Mouse (Mus musculus) ES-E14 (cell line): ENCODE results near the gene Agpat1. TPM values are rescaled to one million over a fixed set of nuclear protein-coding genes. Genes with fewer than 3 reads are reported as not detected.

Experiments
- DNase-seq: peaks from one replicate; pipeline ENCODE4 v3.0.0-alpha.2; 2013; ENCODE audit warnings: low read depth, low spot score
- H3K27ac ChIP-seq: 2 replicates; pipeline ENCODE4 v1.5.1; 2012; ENCODE audit warnings: low read depth, mild to moderate bottlenecking, low read length, moderate library complexity, mixed read lengths; ENCODE audit not compliant: poor library complexity, insufficient read depth, severe bottlenecking
- H3K36me3 ChIP-seq: 2 replicates; pipeline ENCODE4 v1.6.1; 2012; ENCODE audit warnings: mild to moderate bottlenecking, low read length, moderate library complexity, mixed read lengths; ENCODE audit not compliant: control insufficient read depth, poor library complexity, insufficient read depth, severe bottlenecking
- H3K4me1 ChIP-seq, 2 experiments: fragments of 150-350 bp in 1 of 2; sonication (generic) in 1 of 2; 2 replicates each; pipeline ENCODE4 v1.6.1; 2012; ENCODE audit warnings: low read length in 2 of 2, mild to moderate bottlenecking in 1 of 2, mixed read lengths in 1 of 2; ENCODE audit not compliant: control insufficient read depth in 2 of 2, insufficient read depth in 2 of 2, poor library complexity in 1 of 2
- H3K4me3 ChIP-seq, 2 experiments: fragments of 150-350 bp in 1 of 2; sonication (generic) in 1 of 2; 2 replicates each; pipeline ENCODE4 v1.5.1; 2012; ENCODE audit warnings: low read length in 2 of 2, low read depth in 1 of 2, mild to moderate bottlenecking in 1 of 2, mixed read lengths in 1 of 2; ENCODE audit not compliant: insufficient read depth in 1 of 2, poor library complexity in 1 of 2, severe bottlenecking in 1 of 2
- H3K9ac ChIP-seq: 2 replicates; pipeline ENCODE4 v1.6.1; 2012; ENCODE audit warnings: low read depth, mild to moderate bottlenecking, low read length, mixed read lengths; ENCODE audit not compliant: poor library complexity, insufficient read depth, severe bottlenecking
- H3K9me3 ChIP-seq: fragments of 150-350 bp; sonication (generic); 2 replicates; pipeline ENCODE4 v1.6.1; 2012; ENCODE audit warnings: low read depth, mild to moderate bottlenecking, low read length; ENCODE audit not compliant: control insufficient read depth, insufficient read depth
- CHD2 ChIP-seq: IDR thresholded peaks from 2 replicates; pipeline ENCODE4 v1.6.1; 2014; ENCODE audit warnings: mild to moderate bottlenecking, low read depth, low read length, inconsistent platforms
- HCFC1 ChIP-seq: IDR thresholded peaks from 2 replicates; pipeline ENCODE4 v1.6.1; 2012; ENCODE audit warnings: low read length, inconsistent platforms, borderline replicate concordance; ENCODE audit not compliant: insufficient read depth
- MAFK ChIP-seq: IDR thresholded peaks from 2 replicates; pipeline ENCODE4 v1.6.1; 2014; ENCODE audit warnings: mild to moderate bottlenecking, low read depth, low read length, inconsistent platforms; ENCODE audit not compliant: insufficient read depth
- ZC3H11A ChIP-seq: IDR thresholded peaks from 2 replicates; pipeline ENCODE4 v1.6.1; 2012; ENCODE audit warnings: low read depth, mild to moderate bottlenecking, inconsistent platforms, low read length, borderline replicate concordance
- ZNF384 ChIP-seq: IDR thresholded peaks from 2 replicates; pipeline ENCODE4 v1.6.1; 2012; ENCODE audit warnings: low read depth, low read length, inconsistent platforms
- in situ Hi-C, 2 experiments: fragments of 600-800 bp; cut with MboI; formaldehyde crosslinking; loops; one replicate each; pipeline ENCODE4 v1.15.1; 2025; ENCODE audit warnings: low sequenced_read_pairs in 2 of 2, inconsistent platforms in 1 of 2; ENCODE audit not compliant: unreplicated experiment in 2 of 2
- total RNA-seq: library from RNA; depleted of rRNA; stranded (reverse); fragments of 300-350 nt; gene quantifications from 2 replicates; pipeline ENCODE4 v1.2.3, GENCODE M21; 2012

Agpat1 gene
- total RNA-seq, 1 experiment: 62.7 TPM

DNA sequence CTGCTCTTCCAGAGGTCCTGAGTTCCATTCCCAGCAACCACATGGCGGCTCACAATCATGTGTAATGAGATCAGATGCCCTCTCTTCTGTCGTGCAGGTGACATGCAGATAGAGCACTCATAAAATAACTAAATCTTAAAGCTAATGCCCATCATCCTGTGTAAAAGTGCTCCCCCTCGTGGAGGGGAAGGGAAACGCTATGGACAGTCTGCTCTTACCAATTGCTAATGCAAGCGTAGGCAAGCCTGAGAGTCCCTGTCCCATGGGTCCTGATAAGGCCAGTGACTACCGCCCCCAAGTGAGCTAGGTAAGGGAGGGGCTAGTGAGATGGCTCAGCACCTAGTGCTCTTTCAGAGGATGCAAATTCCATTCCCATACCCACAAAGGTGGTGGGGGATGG is 14.9 kb downstream of the Agpat1 start:
- peak; percentile 73 for DNase-seq
- no peak for TF ChIP-seq CHD2
- no peak for TF ChIP-seq ZNF384
- Histone ChIP-seq H3K9ac (no peak overlapping the region), H3K4me3 (no peak overlapping the region), H3K9me3 (no peaks in the 10 kb centered on the region), H3K27ac (no peak overlapping the region), H3K36me3 (peaks cover 7% of the 10 kb centered on the region; the same call in 1 of the 2 replicates), H3K4me1 (peaks cover 0 to 4% of the 10 kb centered on the region in 2 experiments; a peak in 1 of 4 replicates)
- in situ Hi-C loops: no loop called here

DNA sequence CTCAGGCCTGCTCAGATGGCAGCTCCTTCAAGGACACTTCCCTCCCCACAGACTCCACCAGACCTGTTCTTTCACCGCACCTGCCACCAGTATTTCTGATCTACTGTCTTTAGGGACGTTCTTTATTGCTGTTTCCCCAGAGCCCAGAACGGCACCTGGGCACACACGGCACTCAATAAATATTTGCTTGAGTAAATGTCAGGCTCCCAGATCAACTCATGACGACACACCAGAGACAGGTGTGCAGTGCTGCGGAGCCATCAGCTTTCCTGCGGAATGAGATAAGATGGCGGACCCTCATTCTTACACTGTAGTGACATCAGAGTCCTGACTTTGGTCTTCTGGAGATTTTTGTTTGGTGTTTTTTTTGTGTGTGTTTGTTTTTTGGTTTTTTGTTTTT is 16.9 kb downstream of the Agpat1 start:
- no peak overlapping the region for H3K4me3 ChIP-seq
- H3K9me3 ChIP-seq: no peaks in the 10 kb centered on the region
- H3K27ac ChIP-seq: no peak overlapping the region
- in situ Hi-C loops: no loop called here
- no peak for TF ChIP-seq ZNF384
- TF ChIP-seq ZC3H11A: no peak
- TF ChIP-seq CHD2: no peak
- TF ChIP-seq HCFC1: no peak
- TF ChIP-seq MAFK: no peak
- H3K36me3 ChIP-seq: peaks cover 6% of the 10 kb centered on the region; the same call in 1 of the 2 replicates
- peaks cover 0 to 6% of the 10 kb centered on the region in 2 experiments; a peak in 1 of 4 replicates for H3K4me1 ChIP-seq
- no peak for DNase-seq
- H3K9ac ChIP-seq: no peak overlapping the region

DNA sequence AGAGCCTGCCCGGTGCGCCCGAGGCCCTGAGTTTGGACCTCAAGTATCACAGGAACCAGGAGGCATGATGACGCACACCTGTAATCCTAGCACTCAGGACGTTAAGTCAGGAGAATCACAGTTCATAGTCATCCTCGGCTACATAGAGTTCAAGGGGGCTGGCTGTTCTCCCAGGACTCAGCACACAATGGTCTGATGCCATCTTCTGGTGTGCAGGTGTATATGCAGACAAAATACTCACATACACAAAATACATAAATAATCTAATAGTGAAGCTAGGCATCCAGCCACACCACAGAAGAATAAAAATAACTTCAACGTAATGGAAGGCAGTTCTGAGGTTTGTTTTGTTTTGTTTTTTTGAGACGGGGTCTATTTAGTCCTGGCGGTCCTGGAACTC is 19.1 kb downstream of the Agpat1 start:
- Histone ChIP-seq H3K4me1 (peaks cover 0 to 9% of the 10 kb centered on the region in 2 experiments; a peak in 1 of 4 replicates), H3K27ac (no peak overlapping the region), H3K9me3 (no peaks in the 10 kb centered on the region), H3K4me3 (no peak overlapping the region), H3K36me3 (peaks cover 6% of the 10 kb centered on the region; the same call in 1 of the 2 replicates), H3K9ac (peak overlapping the region; percentile 21; the same call in 1 of the 2 replicates)
- DNase-seq: no peak
- in situ Hi-C loops: no loop called here
- no peak for TF ChIP-seq ZNF384

- DNase-seq: no peak
- H3K36me3 ChIP-seq: peaks cover 6% of the 10 kb centered on the region; the same call in 1 of the 2 replicates
- H3K27ac ChIP-seq: no peak overlapping the region
- H3K9me3 ChIP-seq: no peaks in the 10 kb centered on the region
- in situ Hi-C loops: no loop called here
- no peak overlapping the region for H3K9ac ChIP-seq
- TF ChIP-seq MAFK: no peak
- peaks cover 6 to 16% of the 10 kb centered on the region in 2 experiments; a peak in 3 of 4 replicates for H3K4me1 ChIP-seq
- no peak overlapping the region for H3K4me3 ChIP-seq
These were observed 20.9 kb downstream of the Agpat1 start for GRCm38 (mm10) chr17:34624981-34625380.

DNA sequence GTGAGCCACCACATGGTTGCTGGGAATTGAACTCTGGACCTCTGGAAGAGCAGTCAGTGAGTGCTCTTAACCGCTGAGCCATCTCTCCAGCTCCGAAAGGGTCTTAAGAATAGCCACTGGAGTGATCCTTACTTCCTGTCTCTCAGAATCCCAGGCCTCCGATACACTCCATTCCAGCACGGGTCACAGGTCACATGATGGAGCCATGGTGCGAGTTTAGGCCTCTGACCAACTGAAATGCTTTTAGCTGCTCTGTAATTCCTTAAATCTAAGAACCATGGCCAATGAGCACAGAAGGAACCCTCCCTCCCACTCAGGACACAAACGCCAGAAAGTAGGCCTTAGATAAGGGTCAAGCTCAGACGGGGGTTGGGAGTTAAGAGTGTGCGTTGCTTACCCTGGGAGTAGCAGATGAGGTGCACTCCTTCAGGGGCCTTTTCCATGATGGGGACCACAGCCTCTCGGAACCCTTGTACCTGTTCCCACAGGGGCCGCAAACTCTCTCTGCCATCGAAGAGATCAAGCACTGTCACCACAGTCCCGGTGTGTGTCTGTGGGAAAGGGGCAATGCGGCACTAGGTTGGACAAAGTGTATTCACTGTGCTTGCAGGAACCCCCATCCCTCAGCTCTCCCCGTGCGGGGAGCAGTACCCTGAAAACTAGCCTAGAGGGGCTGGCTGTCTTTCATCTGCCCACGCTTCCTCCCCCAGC is 22.2 kb downstream of the Agpat1 start:
- Histone ChIP-seq H3K9me3 (no peaks in the 10 kb centered on the region), H3K4me1 (peaks cover 6 to 26% of the 10 kb centered on the region in 2 experiments; a peak in 3 of 4 replicates), H3K27ac (no peak overlapping the region), H3K4me3 (peak overlapping the region; percentile 67 to 80), H3K36me3 (peaks cover 6% of the 10 kb centered on the region; the same call in 1 of the 2 replicates), H3K9ac (peak overlapping the region; percentile 69)
- in situ Hi-C loops: no loop called here
- DNase-seq: no peak
- TF ChIP-seq ZNF384: no peak
- TF ChIP-seq CHD2: no peak
- no peak for TF ChIP-seq MAFK
- no peak for TF ChIP-seq HCFC1
- TF ChIP-seq ZC3H11A: no peak
